Mouse (Mus musculus) megakaryocyte, embryonic 14.5 days (primary cell): ENCODE measurements around the gene Slc26a1.

Experiments
- FLI1 ChIP-seq: IDR thresholded peaks from 2 replicates; pipeline ENCODE4 v1.6.1; 2012; ENCODE audit warnings: low read length, inconsistent platforms, mixed read lengths
- GATA1 ChIP-seq: IDR thresholded peaks from 3 replicates; pipeline ENCODE4 v1.6.1; 2012; ENCODE audit warnings: mixed read lengths, low read length, inconsistent platforms, borderline replicate concordance

GRCm38 (mm10) chr5:108719761-108720160, 44.4 kb upstream of the Slc26a1 start:
- no peak for TF ChIP-seq GATA1
- TF ChIP-seq FLI1: no peak
